Mouse (Mus musculus) CH12.LX (cell line): ENCODE measurements around the gene Hist2h3c1. TPM values are rescaled to one million over a fixed set of nuclear protein-coding genes. Genes with fewer than 3 reads are reported as not detected.

ENCODE experiments used
- DNase-seq: peaks from one replicate; pipeline ENCODE4 v3.0.0-alpha.2; 2013; ENCODE audit errors: extremely low read depth
- H3K27ac ChIP-seq: 2 replicates; pipeline ENCODE4 v1.5.1; 2012; ENCODE audit warnings: low read depth, mild to moderate bottlenecking, control low read depth, moderate library complexity; ENCODE audit not compliant: insufficient read depth
- H3K27me3 ChIP-seq: replicated peaks from 2 replicates; pipeline ENCODE3; 2012; ENCODE audit warnings: inconsistent platforms
- H3K36me3 ChIP-seq, 2 experiments: replicated peaks in 1 of 2; 2 replicates each; pipeline versions ENCODE3 to v1.6.1; 2012; ENCODE audit warnings: inconsistent platforms in 1 of 2, low read length in 1 of 2, mild to moderate bottlenecking in 1 of 2, mixed read lengths in 1 of 2, moderate library complexity in 1 of 2; ENCODE audit not compliant: control insufficient read depth in 1 of 2, insufficient read depth in 1 of 2
- H3K4me1 ChIP-seq, 2 experiments: 2 replicates each; pipeline ENCODE4 v1.6.1; 2012; ENCODE audit warnings: inconsistent platforms in 1 of 2, moderate library complexity in 1 of 2; ENCODE audit not compliant: insufficient read depth in 2 of 2, control insufficient read depth in 1 of 2
- H3K4me2 ChIP-seq: 2 replicates; pipeline ENCODE4 v1.6.1; 2012; ENCODE audit warnings: low read depth, mild to moderate bottlenecking, control low read depth; ENCODE audit not compliant: poor library complexity, insufficient read depth, severe bottlenecking
- H3K4me3 ChIP-seq, 3 experiments: fragments of 150-350 bp in 1 of 3; sonication (generic) in 1 of 3; replicated peaks in 1 of 3; 2 replicates each; pipeline versions ENCODE3 to v1.5.1; 2011 to 2012; ENCODE audit warnings: low read depth in 2 of 3, low read length in 2 of 3, mild to moderate bottlenecking in 2 of 3, moderate library complexity in 2 of 3, control low read depth in 1 of 3, improper control_type of control experiment in 1 of 3, inconsistent platforms in 1 of 3, mixed read lengths in 1 of 3; ENCODE audit not compliant: poor library complexity in 1 of 3
- H3K79me2 ChIP-seq: replicated peaks from 2 replicates; pipeline ENCODE4 v1.6.1; 2012; ENCODE audit warnings: mild to moderate bottlenecking, moderate library complexity; ENCODE audit not compliant: control insufficient read depth, poor library complexity, insufficient read depth, severe bottlenecking; ENCODE audit errors: extremely low read depth
- H3K9ac ChIP-seq: 2 replicates; pipeline ENCODE4 v1.6.1; 2012; ENCODE audit warnings: low read depth, mild to moderate bottlenecking, control low read depth, moderate library complexity; ENCODE audit not compliant: insufficient read depth
- H3K9me3 ChIP-seq: replicated peaks from 2 replicates; pipeline ENCODE3; 2012; ENCODE audit warnings: low read length, inconsistent platforms, mixed read lengths
- CHD2 ChIP-seq: IDR thresholded peaks from 2 replicates; pipeline ENCODE4 v1.6.1; 2011; ENCODE audit warnings: low read length, improper control_type of control experiment
- CTCF ChIP-seq, 2 experiments: IDR thresholded peaks in 1 of 2; conservative IDR thresholded peaks in 1 of 2; 2 replicates each; pipeline ENCODE4 v1.5.1; 2011 to 2012; ENCODE audit warnings: low read depth in 2 of 2, low read length in 2 of 2, improper control_type of control experiment in 1 of 2, inconsistent platforms in 1 of 2, mild to moderate bottlenecking in 1 of 2, moderate library complexity in 1 of 2
- ELF1 ChIP-seq: IDR thresholded peaks from 2 replicates; pipeline ENCODE4 v1.6.1; 2014; ENCODE audit warnings: low read depth, mild to moderate bottlenecking, inconsistent platforms, low read length, improper control_type of control experiment
- EP300 ChIP-seq: IDR thresholded peaks from 2 replicates; pipeline ENCODE4 v1.6.1; 2011; ENCODE audit warnings: low read length, improper control_type of control experiment
- GABPA ChIP-seq: IDR thresholded peaks from 2 replicates; pipeline ENCODE4 v1.6.1; 2012; ENCODE audit warnings: low read depth, low read length, improper control_type of control experiment, inconsistent platforms; ENCODE audit not compliant: insufficient replicate concordance
- HCFC1 ChIP-seq: IDR thresholded peaks from 2 replicates; pipeline ENCODE4 v1.6.1; 2012; ENCODE audit warnings: low read depth, mild to moderate bottlenecking, inconsistent platforms, low read length, improper control_type of control experiment
- IRF4 ChIP-seq: IDR thresholded peaks from 2 replicates; pipeline ENCODE4 v1.6.1; 2014; ENCODE audit warnings: low read depth, mild to moderate bottlenecking, inconsistent platforms, low read length, improper control_type of control experiment
- MAZ ChIP-seq: IDR thresholded peaks from 2 replicates; pipeline ENCODE4 v1.6.1; 2012; ENCODE audit warnings: low read depth, mild to moderate bottlenecking, inconsistent platforms, low read length, improper control_type of control experiment, moderate library complexity
- MYC ChIP-seq: IDR thresholded peaks from 2 replicates; pipeline ENCODE4 v1.6.1; 2011; ENCODE audit warnings: low read depth, mild to moderate bottlenecking, improper control_type of control experiment, low read length
- PAX5 ChIP-seq: IDR thresholded peaks from 2 replicates; pipeline ENCODE4 v1.6.1; 2012; ENCODE audit warnings: low read length, inconsistent platforms, mixed read lengths
- POLR2A ChIP-seq: IDR thresholded peaks from 2 replicates; pipeline ENCODE4 v1.6.1; 2011; ENCODE audit warnings: low read depth, mild to moderate bottlenecking, improper control_type of control experiment, low read length
- RAD21 ChIP-seq: IDR thresholded peaks from 2 replicates; pipeline ENCODE4 v1.6.1; 2011; ENCODE audit warnings: low read depth, mild to moderate bottlenecking, low read length, improper control_type of control experiment, moderate library complexity
- SIN3A ChIP-seq: IDR thresholded peaks from 2 replicates; pipeline ENCODE4 v1.6.1; 2012; ENCODE audit warnings: low read length, improper control_type of control experiment, inconsistent platforms
- TCF12 ChIP-seq: IDR thresholded peaks from 2 replicates; pipeline ENCODE4 v1.6.1; 2014; ENCODE audit warnings: low read depth, mild to moderate bottlenecking, inconsistent platforms, low read length, improper control_type of control experiment
- ZC3H11A ChIP-seq: IDR thresholded peaks from 2 replicates; pipeline ENCODE4 v1.6.1; 2012; ENCODE audit warnings: low read depth, mild to moderate bottlenecking, inconsistent platforms, low read length, improper control_type of control experiment
- ZKSCAN1 ChIP-seq: IDR thresholded peaks from 2 replicates; pipeline ENCODE4 v1.6.1; 2012; ENCODE audit warnings: low read depth, inconsistent platforms, low read length, improper control_type of control experiment, borderline replicate concordance
- ZMIZ1 ChIP-seq: IDR thresholded peaks from 2 replicates; pipeline ENCODE4 v1.6.1; 2012; ENCODE audit warnings: low read depth, mild to moderate bottlenecking, inconsistent platforms, low read length, improper control_type of control experiment
- dilution Hi-C: fragments of 300-500 bp; cut with MboI; formaldehyde crosslinking; loops from 2 replicates; pipeline ENCODE4 v1.14.3; 2020; ENCODE audit warnings: low sequenced_read_pairs; ENCODE audit not compliant: extremely low pct_unique_long_range_greater_than_20kb, extremely low pct_ligation_motif_present
- in situ Hi-C: fragments of 300-500 bp; cut with MboI; formaldehyde crosslinking; loops from 3 replicates; pipeline ENCODE4 v1.14.3; 2019; ENCODE audit warnings: low sequenced_read_pairs, low pct_ligation_motif_present, low pct_unique_long_range_greater_than_20kb, mixed read lengths
- polyA plus RNA-seq: library from polyadenylated mRNA; unstranded; fragments of >175 nt; gene quantifications from 2 replicates; pipeline ENCODE4 v1.2.1, GENCODE M21; 2012; ENCODE audit warnings: low read depth; ENCODE audit not compliant: insufficient read length
- total RNA-seq, 2 experiments: library from RNA; depleted of rRNA; stranded (reverse); fragments of 300-350 nt in 1 of 2; fragments of >200 nt in 1 of 2; gene quantifications; 2 replicates each; pipeline ENCODE4 v1.2.3; 2012 to 2014

Gene Hist2h3c1
- total and polyA plus RNA-seq, 3 experiments = 0.33 to 1.4 (median 1.4) TPM

DNA sequence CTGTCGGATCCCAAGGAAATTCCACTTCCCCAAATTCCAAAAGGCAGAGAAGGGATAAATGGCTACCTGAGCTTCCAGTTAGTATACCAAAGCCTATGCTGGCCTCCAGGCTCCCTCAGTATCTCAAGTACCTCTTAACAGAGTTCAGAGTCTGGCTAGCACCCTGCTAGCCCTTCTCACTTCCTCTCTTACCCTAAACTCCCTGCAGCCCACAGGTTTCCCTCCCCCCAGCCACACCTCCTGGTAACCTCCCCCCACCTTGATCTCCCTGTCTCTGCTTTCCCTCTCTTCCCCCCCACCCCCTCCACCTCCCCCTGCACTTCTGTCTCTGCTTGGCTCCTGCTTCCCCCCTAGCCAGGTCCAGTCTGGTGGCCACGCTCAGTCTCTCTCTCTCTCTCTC is 46.8 kb upstream of the Hist2h3c1 start:
- in situ Hi-C loops = no loop called here

DNA sequence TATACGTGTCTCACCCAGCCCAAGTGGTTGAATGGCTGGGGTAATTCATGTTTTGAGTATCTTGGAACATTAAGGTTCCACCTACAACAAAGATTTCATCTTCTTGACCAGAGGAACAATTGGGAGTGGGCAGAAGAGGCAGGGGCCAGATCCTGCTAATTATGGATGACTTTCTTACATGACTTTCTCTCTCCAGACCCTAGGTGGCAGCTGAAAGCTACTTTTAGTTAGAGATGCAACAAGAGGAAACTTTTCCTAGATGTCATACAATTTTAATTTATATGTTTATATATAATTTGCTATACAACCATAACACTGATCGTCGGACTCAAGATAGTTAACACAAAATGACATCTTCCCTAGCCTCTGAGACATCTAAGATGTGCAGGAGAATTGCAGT is 38.7 kb upstream of the Hist2h3c1 start:
- no peaks in the 10 kb centered on the region for H3K79me2 ChIP-seq
- no peak overlapping the region for H3K27ac ChIP-seq
- H3K4me1 ChIP-seq = no peaks in the 10 kb centered on the region
- H3K9ac ChIP-seq = no peak overlapping the region
- H3K9me3 ChIP-seq = peaks cover 3% of the 10 kb centered on the region
- H3K4me3 ChIP-seq = no peak overlapping the region
- no peak overlapping the region for H3K4me2 ChIP-seq
- peaks cover 2% of the 10 kb centered on the region for H3K27me3 ChIP-seq
- dilution Hi-C loops (no loop called here), in situ Hi-C loops (no loop called here)
- H3K36me3 ChIP-seq = no peaks in the 10 kb centered on the region
- TF ChIP-seq CTCF (conservative IDR thresholded peaks at IDR 0.05 in 1 of 2, IDR thresholded peaks at IDR 0.05 in 1 of 2; ENCODE audit: low read depth in 2 of 2, low read length in 2 of 2) (peak in 1 of 2 experiments; percentile 52; a peak in 2 of 4 replicates), PAX5 (no peak), RAD21 (peak; percentile 52), ZMIZ1 (no peak), HCFC1 (no peak), POLR2A (no peak), ZKSCAN1 (no peak), ZC3H11A (no peak)
- DNase-seq = no peak

More for the DNA sequence above, 46.8 kb upstream of the Hist2h3c1 start:
- Histone ChIP-seq H3K79me2 (no peaks in the 10 kb centered on the region), H3K4me1 (peaks cover 7 to 21% of the 10 kb centered on the region in 2 experiments), H3K27ac (no peak overlapping the region), H3K27me3 (no peaks in the 10 kb centered on the region), H3K9me3 (peaks cover 8% of the 10 kb centered on the region), H3K4me3 (no peak overlapping the region), H3K4me2 (peak overlapping the region; percentile 39), H3K9ac (0 out of 2 replicates have a peak overlapping the region, but pooled peaks have one; percentile 23), H3K36me3 (peaks cover 0 to 15% of the 10 kb centered on the region in 2 experiments)
- TF ChIP-seq SIN3A (no peak), MYC (0 out of 2 replicates have a peak, but pooled peaks have one; percentile 13), CHD2 (peak; percentile 74), EP300 (peak; percentile 60; the same call in 1 of the 2 replicates), IRF4 (peak; percentile 80), ELF1 (no peak), GABPA (no peak), TCF12 (peak; percentile 46), MAZ (0 out of 2 replicates have a peak, but pooled peaks have one; percentile 43), PAX5 (no peak)
- dilution Hi-C loops = no loop called here
- peak; percentile 59 for DNase-seq
